Mouse (Mus musculus) forebrain, embryonic 11.5 days (tissue): ENCODE measurements at regions not wholly inside any gene's neighbourhood (a gene's known extent, or its start where the extent isn't known, plus 50 kb on each side); places are given as distances from the start of the nearest gene placed in this dataset.

Experiments
- ATAC-seq: fragments of 200-750 bp; cut with Nextera tagmentation; replicated peaks from 2 replicates; pipeline ENCODE4 v1.8.0; 2017; ENCODE audit warnings: moderate TSS enrichment; ENCODE audit not compliant: low FRiP score
- DNase-seq: peaks from one replicate; pipeline ENCODE4 v3.0.0-alpha.2; 2017; ENCODE audit warnings: low spot score
- H3K27ac ChIP-seq: fragments of 300-500 bp; sonication (generic); 2 replicates; pipeline ENCODE4 v1.5.1; 2014; ENCODE audit warnings: low read depth, low read length
- H3K27me3 ChIP-seq: fragments of 300-500 bp; sonication (generic); 2 replicates; pipeline ENCODE4 v1.6.1; 2014; ENCODE audit warnings: mild to moderate bottlenecking, low read length, mixed read lengths; ENCODE audit not compliant: control insufficient read depth, insufficient read depth
- H3K36me3 ChIP-seq: fragments of 300-500 bp; sonication (generic); 2 replicates; pipeline ENCODE4 v1.6.1; 2014; ENCODE audit warnings: mild to moderate bottlenecking, low read length, moderate library complexity, mixed read lengths; ENCODE audit not compliant: control insufficient read depth, insufficient read depth
- H3K4me1 ChIP-seq: fragments of 300-500 bp; sonication (generic); replicated peaks from 2 replicates; pipeline ENCODE4 v1.6.1; 2014; ENCODE audit warnings: low read length, mixed read lengths; ENCODE audit not compliant: control insufficient read depth, insufficient read depth
- H3K4me2 ChIP-seq: fragments of 300-500 bp; sonication (generic); 2 replicates; pipeline ENCODE4 v1.6.1; 2014; ENCODE audit warnings: low read depth, mild to moderate bottlenecking, low read length, moderate library complexity, mixed read lengths; ENCODE audit not compliant: severe bottlenecking
- H3K4me3 ChIP-seq: fragments of 300-500 bp; sonication (generic); 2 replicates; pipeline ENCODE4 v1.5.1; 2014; ENCODE audit warnings: low read depth, low read length
- H3K9ac ChIP-seq: fragments of 300-500 bp; sonication (generic); 2 replicates; pipeline ENCODE4 v1.6.1; 2014; ENCODE audit warnings: low read length
- H3K9me3 ChIP-seq: fragments of 300-500 bp; sonication (generic); 2 replicates; pipeline ENCODE4 v1.6.1; 2016; ENCODE audit warnings: low read length, mixed read lengths; ENCODE audit not compliant: control insufficient read depth
- WGBS: fragments of 180-500 bp; shearing (Covaris S2); extraction: QIAGEN DNeasy Blood & Tissue Kit; methylation state at CpG from one replicate; pipeline ENCODE4 v1.1.7; 2014; 5-methylcytosine and 5-hydroxymethylcytosine counted together

DNA sequence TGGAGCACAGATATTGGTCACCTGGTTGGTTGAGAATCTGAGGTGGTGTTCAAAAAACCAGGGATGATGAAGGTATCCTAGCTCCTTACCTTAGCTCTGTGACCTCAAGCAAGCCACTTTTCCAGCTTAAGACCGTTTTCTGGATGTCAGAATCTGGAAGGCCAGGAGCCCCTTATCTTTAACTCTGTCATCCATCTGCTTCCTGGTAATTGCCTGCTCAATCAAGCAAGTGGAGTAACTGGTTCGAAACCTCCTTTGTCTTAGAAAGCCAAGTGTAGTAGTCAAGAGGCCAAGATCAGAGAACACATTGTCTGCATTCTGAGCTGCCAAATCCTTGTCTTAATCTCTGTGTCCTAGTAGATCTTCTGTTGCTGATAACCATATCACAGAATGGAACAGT lies 95.9 kb upstream of the Tmem164 start:
- no peaks in the 10 kb centered on the region for H3K27me3 ChIP-seq
- H3K4me1 ChIP-seq = no peaks in the 10 kb centered on the region
- H3K27ac ChIP-seq = no peak overlapping the region
- DNase-seq = no peak
- no peaks in the 10 kb centered on the region for H3K36me3 ChIP-seq
- no peak overlapping the region for H3K4me3 ChIP-seq
- H3K9ac ChIP-seq = no peak overlapping the region
- WGBS = 73% methylated on average over 2 of the region's 2 CpGs
- no peaks in the 10 kb centered on the region for H3K9me3 ChIP-seq
- no peak overlapping the region for H3K4me2 ChIP-seq
- ATAC-seq = no peak

DNA sequence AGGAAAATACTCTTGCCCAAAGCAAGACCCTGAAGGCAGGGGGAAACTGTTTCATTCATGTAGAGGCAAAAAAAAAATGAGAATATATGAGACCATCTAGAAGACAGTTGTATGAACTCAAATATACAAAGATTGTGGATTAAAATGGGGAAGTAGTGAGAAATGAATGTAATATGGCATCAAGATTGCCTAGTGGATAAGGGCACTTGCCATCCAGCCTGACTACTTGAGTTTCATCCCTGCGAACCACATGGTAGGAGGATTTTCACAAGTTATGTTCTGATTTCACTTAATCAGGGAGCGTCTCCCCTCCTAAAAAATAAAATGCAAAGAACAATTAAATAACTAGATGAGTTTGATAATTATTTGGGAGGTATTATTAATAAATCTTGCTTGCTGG lies 81.8 kb upstream of the Tmem164 start:
- no peaks in the 10 kb centered on the region for H3K9me3 ChIP-seq
- H3K4me1 ChIP-seq = no peaks in the 10 kb centered on the region
- peaks cover 4% of the 10 kb centered on the region; the same call in 1 of the 2 replicates for H3K27me3 ChIP-seq
- no peak overlapping the region for H3K9ac ChIP-seq
- H3K27ac ChIP-seq = no peak overlapping the region
- ATAC-seq (no peak), DNase-seq (no peak)
- no peak overlapping the region for H3K4me2 ChIP-seq
- no peaks in the 10 kb centered on the region for H3K36me3 ChIP-seq
- H3K4me3 ChIP-seq = no peak overlapping the region
- WGBS = 87% methylated on average over 2 of the region's 2 CpGs

- Histone ChIP-seq H3K4me2 (no peak overlapping the region), H3K36me3 (no peaks in the 10 kb centered on the region), H3K9me3 (no peaks in the 10 kb centered on the region), H3K27me3 (peaks cover 4% of the 10 kb centered on the region; the same call in 1 of the 2 replicates), H3K27ac (no peak overlapping the region), H3K4me1 (no peaks in the 10 kb centered on the region), H3K9ac (no peak overlapping the region), H3K4me3 (no peak overlapping the region)
- 74% methylated on average over 1 of the region's 1 CpGs for WGBS
- DNase-seq (no peak), ATAC-seq (no peak)
Measured at GRCm38 (mm10) chrX:142600782-142601181, 80.4 kb upstream of the Tmem164 start.

GRCm38 (mm10) chrX:142605088-142605487 lies 76.1 kb upstream of the Tmem164 start:
- peaks cover 4% of the 10 kb centered on the region; the same call in 1 of the 2 replicates for H3K27me3 ChIP-seq
- ATAC-seq = no peak

DNA sequence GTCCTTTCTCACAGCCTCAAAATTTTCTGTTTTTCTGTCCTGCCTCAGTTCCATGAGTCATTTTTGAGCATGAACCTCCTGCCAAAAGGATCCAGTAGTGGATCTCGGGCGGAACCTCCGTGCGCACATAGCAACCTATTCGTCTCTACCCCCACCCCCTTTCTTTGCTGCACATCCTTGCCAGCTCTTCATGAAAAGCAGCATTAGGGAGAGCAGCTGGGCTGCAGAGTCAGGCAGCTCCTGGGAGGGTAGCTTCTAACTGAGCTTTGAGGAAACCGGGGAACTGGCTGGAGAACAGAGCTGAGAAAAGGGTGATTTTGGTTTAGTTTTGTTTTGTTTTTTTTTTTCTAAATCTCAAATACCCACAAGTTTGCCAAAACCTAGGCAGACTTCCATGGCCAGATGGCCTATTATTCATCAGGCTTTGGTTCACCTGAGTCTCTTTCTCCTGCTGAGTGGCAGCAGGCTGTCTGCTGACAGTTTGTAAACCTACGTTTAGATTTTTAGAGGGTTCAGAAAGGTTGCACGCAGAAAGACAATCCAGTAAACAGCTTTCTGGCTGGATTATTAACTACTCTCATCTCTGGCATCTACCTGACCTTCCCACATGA lies 74.5 kb upstream of the Tmem164 start:
- no peak for DNase-seq
- no peak for ATAC-seq
- Histone ChIP-seq H3K36me3 (no peaks in the 10 kb centered on the region), H3K27me3 (peaks cover 4% of the 10 kb centered on the region; the same call in 1 of the 2 replicates), H3K4me2 (no peak overlapping the region), H3K4me3 (no peak overlapping the region), H3K9ac (no peak overlapping the region), H3K4me1 (no peaks in the 10 kb centered on the region), H3K9me3 (no peaks in the 10 kb centered on the region), H3K27ac (no peak overlapping the region)
- WGBS = 87% methylated on average over 8 of the region's 8 CpGs

More at GRCm38 (mm10) chrX:142605088-142605487, 76.1 kb upstream of the Tmem164 start:
- WGBS = 91% methylated on average over 3 of the region's 3 CpGs
- DNase-seq = no peak
- H3K4me3 ChIP-seq = no peak overlapping the region
- H3K4me2 ChIP-seq = no peak overlapping the region
- no peak overlapping the region for H3K27ac ChIP-seq
- H3K9me3 ChIP-seq = no peaks in the 10 kb centered on the region
- no peaks in the 10 kb centered on the region for H3K36me3 ChIP-seq
- H3K4me1 ChIP-seq = no peaks in the 10 kb centered on the region
- H3K9ac ChIP-seq = no peak overlapping the region

DNA sequence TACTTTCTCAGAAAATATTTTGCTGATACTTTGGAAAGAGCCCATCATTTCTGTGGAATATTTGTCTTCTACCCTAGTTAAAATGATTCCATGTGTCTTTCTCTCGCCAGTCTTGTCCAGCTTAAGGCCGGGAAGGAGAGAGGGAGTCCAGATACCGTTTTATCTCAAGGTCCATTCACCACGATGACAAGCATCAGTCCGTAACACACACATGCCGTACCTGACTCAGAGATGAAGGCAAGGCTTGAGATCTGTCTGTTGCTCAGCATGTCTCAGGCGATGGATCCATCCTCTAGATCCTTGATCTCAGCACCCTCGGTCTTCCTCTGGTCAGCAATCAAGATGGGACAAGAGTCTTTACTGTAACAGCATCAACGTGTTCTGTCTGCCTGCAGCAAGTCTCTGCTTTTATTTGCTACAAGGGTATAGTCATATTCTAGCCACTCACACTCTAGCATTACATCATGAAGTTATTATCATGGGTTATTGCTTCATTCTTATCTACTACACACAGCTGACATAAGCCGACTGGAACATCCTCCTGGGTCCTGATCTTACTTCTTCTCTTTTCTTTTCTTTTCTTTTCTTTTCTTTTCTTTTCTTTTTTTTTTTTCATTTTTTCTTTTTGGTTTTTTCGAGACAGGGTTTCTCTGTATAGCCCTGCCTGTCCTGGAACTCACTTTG lies 64.9 kb upstream of the Tmem164 start:
- DNase-seq (no peak), ATAC-seq (no peak)
- 90% methylated on average over 11 of the region's 11 CpGs for WGBS
- Histone ChIP-seq H3K4me3 (no peak overlapping the region), H3K4me1 (no peaks in the 10 kb centered on the region), H3K4me2 (no peak overlapping the region), H3K9me3 (no peaks in the 10 kb centered on the region), H3K36me3 (no peaks in the 10 kb centered on the region), H3K27ac (no peak overlapping the region), H3K9ac (no peak overlapping the region), H3K27me3 (peaks cover 4% of the 10 kb centered on the region; the same call in 1 of the 2 replicates)

- H3K27me3 ChIP-seq = no peaks in the 10 kb centered on the region
- H3K9me3 ChIP-seq = no peaks in the 10 kb centered on the region
- no peaks in the 10 kb centered on the region for H3K4me1 ChIP-seq
- no peak overlapping the region for H3K4me3 ChIP-seq
- WGBS = 76% methylated on average over 1 of the region's 1 CpGs
- H3K4me2 ChIP-seq = no peak overlapping the region
- no peaks in the 10 kb centered on the region for H3K36me3 ChIP-seq
- H3K27ac ChIP-seq = no peak overlapping the region
- ATAC-seq (no peak), DNase-seq (no peak)
- H3K9ac ChIP-seq = no peak overlapping the region
Measured at GRCm38 (mm10) chrX:142618389-142618788, 62.8 kb upstream of the Tmem164 start.

DNA sequence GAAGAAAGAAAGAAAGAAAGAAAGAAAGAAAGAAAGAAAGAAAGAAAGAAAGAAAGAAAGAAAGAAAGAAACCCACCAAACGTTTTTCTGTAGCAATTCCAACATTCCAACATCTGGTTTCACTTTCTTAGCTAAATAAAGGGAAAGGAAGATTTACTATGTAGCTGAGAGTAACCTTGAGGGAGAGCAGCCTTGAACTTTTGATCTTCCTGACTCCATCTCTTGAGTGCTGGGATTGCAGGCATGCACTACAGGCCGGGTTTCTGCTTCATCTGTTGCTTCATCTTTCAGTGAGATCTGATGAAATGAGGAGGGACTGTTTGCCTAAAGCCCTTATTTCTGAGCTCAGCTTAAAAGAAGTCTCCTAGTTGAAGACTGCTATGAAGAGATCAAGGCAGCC lies 57.8 kb upstream of the Tmem164 start:
- Histone ChIP-seq H3K4me1 (no peaks in the 10 kb centered on the region), H3K27me3 (no peaks in the 10 kb centered on the region; the same call in 1 of the 2 replicates)
- no peak for DNase-seq

DNA sequence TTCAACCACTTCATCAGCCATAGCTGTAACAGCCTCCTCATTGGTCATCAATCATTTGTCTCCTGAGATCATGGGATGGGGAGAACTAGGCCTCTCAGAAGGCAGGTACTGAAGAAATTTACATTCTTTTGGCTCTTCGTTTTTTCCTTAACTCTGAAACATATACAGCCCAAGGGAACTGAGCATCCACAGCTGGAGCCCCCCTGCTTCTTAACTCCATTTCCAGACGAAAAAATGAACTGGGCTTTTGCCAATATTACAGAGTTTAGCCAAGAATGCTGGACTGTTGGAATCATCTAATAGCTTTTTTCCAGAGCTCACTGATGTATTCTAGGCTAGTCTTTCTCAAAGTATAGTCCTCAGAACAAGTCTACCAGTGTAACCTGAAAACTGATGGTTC lies 57.3 kb upstream of the Tmem164 start:
- WGBS = 50% methylated on average over 2 of the region's 2 CpGs
- no peak for ATAC-seq
- no peaks in the 10 kb centered on the region; the same call in 1 of the 2 replicates for H3K27me3 ChIP-seq

More for the DNA sequence above, 57.8 kb upstream of the Tmem164 start:
- 49% methylated on average over 2 of the region's 2 CpGs for WGBS
- H3K9ac ChIP-seq = no peak overlapping the region
- H3K9me3 ChIP-seq = no peaks in the 10 kb centered on the region
- no peak for ATAC-seq
- no peaks in the 10 kb centered on the region for H3K36me3 ChIP-seq
- H3K4me3 ChIP-seq = no peak overlapping the region
- no peak overlapping the region for H3K27ac ChIP-seq
- no peak overlapping the region for H3K4me2 ChIP-seq

More for the DNA sequence above, 57.3 kb upstream of the Tmem164 start:
- H3K4me1 ChIP-seq = no peaks in the 10 kb centered on the region
- no peak overlapping the region for H3K4me3 ChIP-seq
- H3K9ac ChIP-seq = no peak overlapping the region
- no peaks in the 10 kb centered on the region for H3K9me3 ChIP-seq
- H3K36me3 ChIP-seq = no peaks in the 10 kb centered on the region
- no peak for DNase-seq
- H3K27ac ChIP-seq = no peak overlapping the region
- H3K4me2 ChIP-seq = no peak overlapping the region
